Mouse (Mus musculus) layer of hippocampus, adult 18-20 months (tissue): ENCODE results near the gene Fbxo5. TPM values are rescaled to one million over a fixed set of nuclear protein-coding genes. Genes with fewer than 3 reads are reported as not detected.

ENCODE experiments used
- DNase-seq, 2 experiments: peaks; one replicate each; pipeline ENCODE4 v3.0.0; 2022; ENCODE audit warnings: low spot score in 2 of 2
- long read RNA-seq: library from polyadenylated mRNA; stranded (forward); transcript quantifications from one replicate; pipeline ENCODE4 v2.0.0, GENCODE M21; 2021
- total RNA-seq, 2 experiments: library from RNA; stranded (reverse); gene quantifications; 2 replicates each; pipeline ENCODE4 v1.2.3; 2021

Gene Fbxo5
- 1 to 10 TPM in 1 of 2 experiments, under 1 TPM in 1; 0.89 to 1.6 TPM for total RNA-seq
- long read RNA-seq, partial matches to known transcripts = 0 of 1 reads
- long read RNA-seq, other reads (novel, unspliced or antisense) = 0 of 1 reads

DNA sequence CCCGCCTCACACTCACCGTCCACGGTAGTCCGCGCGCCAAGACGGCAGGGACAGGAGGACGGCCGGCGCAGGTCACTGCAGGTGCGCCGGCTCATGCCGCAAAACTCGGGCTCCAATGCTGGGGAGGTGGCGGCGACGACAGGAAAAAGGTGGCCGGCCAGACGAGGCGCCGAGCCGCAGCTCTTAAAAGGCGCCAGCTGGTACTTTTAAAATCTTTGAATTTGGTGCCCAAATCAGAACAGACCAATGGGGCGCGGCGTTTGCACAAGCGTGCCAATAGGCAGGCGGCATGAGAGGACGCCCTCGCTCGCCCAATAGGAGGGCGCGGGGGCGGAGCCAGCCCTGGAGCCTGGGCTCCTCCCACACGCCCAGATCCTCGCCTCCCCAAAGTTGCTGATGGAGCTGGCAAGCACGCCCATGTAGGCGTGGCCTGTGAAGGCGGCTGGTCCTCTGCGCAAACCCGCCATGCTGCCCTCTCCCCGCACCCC lies at the start of gene Fbxo5:
Fbxo5 (minus strand) TSS at position 358 of the 488 bp plus-strand sequence.
- DNase-seq = peak; percentile 98 to 99

GRCm38 (mm10) chr10:5853290-5853868 lies 48.0 kb upstream of the Fbxo5 start:
- peak; percentile 15 to 42 for DNase-seq

DNA sequence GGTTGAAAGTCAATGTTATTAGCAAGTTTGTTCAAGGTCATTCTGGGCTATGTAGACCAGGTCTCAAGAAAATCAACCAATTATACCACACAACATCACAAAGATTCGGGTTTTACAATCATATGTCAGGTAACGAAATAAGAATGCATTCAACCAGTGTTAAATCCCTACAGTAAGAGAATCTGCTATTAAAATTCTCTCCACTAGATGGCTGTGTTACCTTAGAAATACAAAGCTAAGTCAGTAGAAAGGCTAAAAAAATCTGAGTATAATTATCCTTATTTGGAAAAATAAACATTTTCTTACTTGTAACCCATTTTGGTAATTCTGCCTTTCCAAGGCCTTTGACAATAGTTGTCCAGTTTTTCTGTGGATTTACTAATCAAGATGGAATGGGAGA lies 41.5 kb upstream of the Fbxo5 start:
- peak in 1 of 2 experiments; percentile 60 for DNase-seq

GRCm38 (mm10) chr10:5841369-5841768 lies 36.0 kb upstream of the Fbxo5 start:
- peak in 1 of 2 experiments; percentile 38 for DNase-seq

DNA sequence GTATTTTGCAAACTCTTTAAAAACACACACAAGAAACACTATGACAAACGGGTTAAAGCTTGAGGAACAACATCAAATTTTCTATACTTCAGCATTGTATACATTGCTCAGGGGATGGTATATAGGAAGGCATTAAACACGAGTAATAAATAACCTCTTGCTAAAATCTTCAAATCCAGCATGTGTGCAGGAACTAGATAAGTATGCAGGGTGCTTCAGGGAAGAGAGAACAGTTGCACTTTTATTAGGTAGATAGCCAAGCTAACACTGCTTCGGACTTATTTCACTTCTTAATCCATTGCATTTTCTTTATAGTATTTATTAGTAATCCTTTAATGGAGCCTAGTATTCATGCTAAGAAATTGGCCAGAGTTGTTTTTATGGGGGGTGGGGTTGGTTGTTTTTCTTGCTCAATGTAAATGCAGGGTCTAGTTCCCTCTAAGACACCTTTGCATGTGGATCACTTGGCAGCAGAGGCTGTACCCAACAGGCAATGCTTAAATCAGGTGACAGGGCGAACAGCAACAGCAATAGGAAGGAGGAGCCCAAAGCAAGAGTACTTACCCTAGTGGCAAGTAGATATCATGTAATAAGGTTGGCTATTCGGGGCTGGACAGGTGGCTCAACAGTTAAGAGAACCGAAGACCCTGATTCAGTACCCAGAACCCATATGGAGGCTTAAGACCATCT lies 21.1 kb upstream of the Fbxo5 start:
- no peak for DNase-seq

GRCm38 (mm10) chr10:5824779-5825178 lies 19.4 kb upstream of the Fbxo5 start:
- DNase-seq = peak; percentile 14 to 63

GRCm38 (mm10) chr10:5823740-5824491 lies 18.5 kb upstream of the Fbxo5 start, which contains the start of gene Mtrf1l:
Gene Mtrf1l, minus strand, starts transcription at chr10:5823910.
- DNase-seq = peak; percentile 94 to 95

DNA sequence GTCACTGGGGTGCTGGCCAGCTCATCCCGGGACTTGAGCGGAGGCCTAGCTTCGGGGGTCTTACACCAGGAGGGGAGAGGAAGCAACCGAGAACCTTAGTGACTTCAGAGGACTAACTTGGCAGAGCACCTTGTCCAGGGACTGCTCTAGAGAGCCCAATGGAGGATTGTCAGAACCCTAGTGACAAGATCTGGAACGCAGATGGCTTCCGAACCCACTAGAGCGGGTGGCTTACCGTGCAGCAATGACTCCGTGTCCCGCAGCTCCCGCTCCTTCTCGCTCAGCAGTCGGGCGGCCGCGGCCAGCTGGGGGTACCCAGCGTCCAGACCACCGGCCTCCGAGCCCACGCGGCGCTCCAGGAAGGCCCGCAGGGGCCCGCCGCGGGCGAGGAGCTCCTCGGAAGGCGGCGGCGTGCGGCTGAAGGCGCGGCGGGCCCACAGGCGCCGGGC lies 17.9 kb upstream of the Fbxo5 start:
- DNase-seq = peak in 1 of 2 experiments; percentile 8

GRCm38 (mm10) chr10:5818772-5819171 lies 13.4 kb upstream of the Fbxo5 start:
- DNase-seq = no peak

DNA sequence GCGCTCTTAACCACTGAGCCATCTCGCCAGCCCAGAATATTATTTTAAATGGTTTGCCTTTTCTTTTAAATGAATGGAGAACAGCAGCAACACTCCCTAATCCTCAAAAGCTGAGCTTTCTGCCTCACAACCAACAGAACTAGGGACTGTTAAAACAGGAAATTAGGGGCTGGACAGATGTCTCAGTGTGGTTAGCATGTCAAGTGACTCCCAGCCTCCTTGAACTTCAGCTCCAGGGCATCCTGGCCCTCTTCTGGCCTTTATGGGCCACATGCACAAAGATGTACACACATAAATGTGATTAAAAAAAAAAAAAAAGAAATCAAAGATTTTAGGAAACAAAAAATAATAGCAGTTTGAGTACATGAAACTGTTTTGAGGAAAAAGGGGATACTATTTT lies 10.6 kb upstream of the Fbxo5 start:
- no peak for DNase-seq

DNA sequence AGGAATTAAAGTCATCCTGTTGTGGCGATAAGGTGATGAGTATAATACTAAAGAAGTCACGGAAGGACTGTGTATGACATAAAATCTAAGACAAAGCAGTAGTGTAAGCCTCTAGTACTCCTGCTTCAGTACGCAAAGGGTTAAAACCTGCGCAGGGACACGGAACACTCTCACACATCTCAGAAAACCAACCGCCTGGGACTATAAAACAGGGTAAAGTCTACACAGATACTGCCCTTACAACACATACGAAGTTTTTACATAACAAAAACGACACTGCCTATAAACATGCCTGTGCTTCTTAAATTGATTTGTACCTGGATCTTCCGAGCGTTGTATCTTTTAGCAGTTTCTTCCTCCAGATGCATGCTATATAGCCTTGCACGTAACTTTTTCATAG lies 8.3 kb upstream of the Fbxo5 start:
- no peak for DNase-seq

DNA sequence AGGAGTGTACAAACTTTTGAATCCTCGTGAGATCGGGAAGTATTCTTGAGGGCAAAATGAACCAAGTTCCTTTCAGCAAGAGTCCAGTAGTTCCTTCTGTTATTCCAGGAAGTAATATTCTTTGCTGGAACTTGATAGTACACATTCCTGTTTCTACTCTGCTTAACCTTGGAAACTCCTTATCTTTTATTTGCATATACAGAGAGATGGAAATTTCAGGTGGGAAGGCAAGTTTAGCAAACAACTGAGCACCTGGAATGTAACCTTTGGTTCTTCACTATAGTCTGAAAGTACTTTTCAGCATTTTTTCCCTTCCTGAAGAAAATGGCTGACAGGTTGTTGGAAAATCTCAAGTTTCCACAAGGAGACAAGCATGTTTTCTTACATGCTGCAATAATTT lies 2.3 kb upstream of the Fbxo5 start:
- no peak for DNase-seq

DNA sequence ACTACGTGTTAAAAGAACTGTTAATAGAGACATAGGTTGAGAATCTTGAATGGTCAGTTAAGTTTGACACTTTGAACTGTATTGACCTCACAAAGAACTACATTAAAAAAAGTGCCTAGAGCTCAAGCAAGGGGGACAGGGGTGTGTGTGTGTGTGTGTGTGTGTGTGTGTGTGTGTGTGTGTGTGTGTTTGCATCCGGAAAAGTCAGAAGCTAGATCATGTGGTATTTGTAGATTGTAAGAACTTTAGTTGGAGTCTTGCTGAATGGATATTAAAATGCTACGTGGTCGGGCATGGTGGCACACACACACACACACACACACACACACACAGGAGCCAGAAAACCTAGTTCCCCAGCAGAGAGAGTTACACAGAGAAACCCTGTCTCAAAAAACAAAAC lies 1.6 kb upstream of the Fbxo5 start:
- no peak for DNase-seq

GRCm38 (mm10) chr10:5806416-5806815 lies 1.0 kb upstream of the Fbxo5 start:
- peak in 1 of 2 experiments; percentile 19 for DNase-seq

- DNase-seq = peak; percentile 95
Observed at GRCm38 (mm10) chr10:5805731-5806307, 419 bp upstream of the Fbxo5 start.

DNA sequence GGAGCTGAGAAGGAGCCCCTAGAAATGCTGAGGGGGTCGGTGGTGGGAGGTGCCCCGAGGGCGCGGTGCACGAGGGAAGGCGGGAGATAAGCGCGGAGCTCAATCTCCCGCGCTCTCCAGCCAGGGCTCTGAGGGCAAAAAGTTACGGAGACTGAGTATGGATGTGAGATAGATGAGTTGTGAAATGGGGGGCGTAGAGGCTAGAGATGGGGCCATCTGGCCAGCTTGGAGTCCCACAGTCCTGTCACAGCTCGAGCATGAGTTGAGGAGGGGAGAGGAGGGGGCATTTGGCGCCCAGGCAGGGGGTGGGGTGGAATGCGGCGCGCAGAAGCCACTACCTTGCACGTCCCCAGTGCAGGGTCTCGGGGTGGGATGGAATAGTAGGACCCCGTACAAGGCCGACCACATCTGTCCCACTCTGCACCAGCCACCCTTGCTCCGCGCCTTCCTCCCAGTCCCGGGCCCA lies 676 bp downstream of the Fbxo5 start:
- no peak for DNase-seq

DNA sequence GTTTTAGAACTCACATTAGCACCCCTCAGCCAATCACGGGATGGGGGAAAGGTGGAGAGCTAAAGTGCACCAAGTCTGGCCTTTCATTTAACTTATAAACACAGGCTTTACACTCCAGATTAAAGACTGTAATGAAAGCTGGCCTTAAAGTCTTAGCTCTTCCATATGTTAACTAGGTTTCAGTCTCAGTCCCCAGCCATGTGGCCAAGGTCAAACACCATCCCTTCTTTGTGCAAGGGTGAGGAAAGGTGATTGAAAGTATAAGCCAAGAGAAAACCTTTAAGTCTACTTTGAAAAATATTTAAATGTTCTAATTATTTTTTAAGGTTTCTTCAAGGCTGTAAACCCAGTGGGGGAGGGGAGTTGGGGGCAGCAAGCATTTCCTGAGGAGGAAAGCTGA lies 1.7 kb downstream of the Fbxo5 start:
- no peak for DNase-seq

- no peak for DNase-seq
Observed at GRCm38 (mm10) chr10:5802866-5803265, 2.5 kb downstream of the Fbxo5 start.

DNA sequence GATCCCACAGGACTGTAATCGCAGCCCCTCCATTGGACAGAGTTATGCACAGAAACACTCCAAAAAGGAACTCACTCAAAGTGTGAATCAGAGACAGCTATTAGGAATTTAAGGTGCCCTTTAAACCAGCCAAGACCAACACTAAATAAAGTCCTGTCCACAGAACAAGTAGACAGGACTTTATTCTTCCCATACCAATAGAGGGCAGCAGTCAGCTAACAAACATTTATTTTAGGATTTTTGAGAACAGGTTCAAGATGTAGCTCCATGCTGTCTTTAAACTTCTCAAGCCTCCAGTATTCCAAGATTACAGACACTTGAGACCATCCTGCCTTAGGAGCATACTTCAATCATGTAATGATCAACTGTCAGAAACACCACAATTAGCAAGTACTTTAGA lies 4.9 kb downstream of the Fbxo5 start:
- DNase-seq = no peak

- no peak for DNase-seq
Observed at GRCm38 (mm10) chr10:5798069-5798468, 7.3 kb downstream of the Fbxo5 start.

DNA sequence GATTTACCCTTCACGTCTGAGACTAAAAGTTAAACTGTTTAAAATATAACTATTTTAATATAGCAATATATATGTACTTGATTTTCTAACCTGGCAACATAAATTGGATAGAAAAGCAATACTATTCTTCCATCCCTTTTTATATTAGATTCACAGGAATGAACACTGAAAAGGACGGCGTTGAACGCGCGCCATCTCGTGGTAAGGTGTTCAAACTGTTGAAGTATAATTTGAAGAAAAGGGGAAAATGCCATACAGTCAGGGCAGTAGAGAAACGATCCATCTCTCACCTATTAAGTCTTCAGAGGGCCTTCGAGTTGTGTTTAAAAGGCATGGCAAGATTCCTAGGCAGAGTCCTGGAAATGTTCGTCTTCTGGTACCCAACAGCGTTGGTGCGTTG lies 14.7 kb downstream of the Fbxo5 start:
- peak; percentile 18 to 66 for DNase-seq
